Mouse (Mus musculus) kidney, adult 11 months (tissue): Measurements from ENCODE around the gene Gnb5.
"Not testable (repeated sequence)": the region's sequence is repeated elsewhere in the genome, so short reads cannot be mapped to it uniquely, and the experiment has no call there.

Source experiments
- DNase-seq: peaks from one replicate; pipeline ENCODE4 v3.0.0; 2022

Gene Gnb5

DNA sequence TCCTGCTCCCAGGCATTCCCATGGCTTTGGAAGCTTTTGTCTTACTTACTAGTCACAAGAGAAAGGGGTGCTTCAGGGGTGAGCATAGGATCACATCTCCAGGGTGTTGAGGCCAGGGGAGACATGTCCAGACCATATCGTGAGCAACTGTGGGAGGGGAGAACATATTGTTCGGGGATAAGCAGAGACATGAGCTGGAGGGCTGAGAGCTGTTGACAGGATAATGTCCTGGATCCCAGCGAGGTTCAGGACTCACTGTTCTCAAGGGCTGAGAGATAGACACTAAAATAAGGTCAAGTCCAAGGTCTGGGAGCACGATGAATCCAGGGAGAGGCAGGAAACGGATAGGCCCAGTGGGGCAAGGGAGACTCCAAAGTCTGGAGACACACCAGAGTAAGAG is 56.9 kb downstream of the Gnb5 start:
- DNase-seq = no peak

DNA sequence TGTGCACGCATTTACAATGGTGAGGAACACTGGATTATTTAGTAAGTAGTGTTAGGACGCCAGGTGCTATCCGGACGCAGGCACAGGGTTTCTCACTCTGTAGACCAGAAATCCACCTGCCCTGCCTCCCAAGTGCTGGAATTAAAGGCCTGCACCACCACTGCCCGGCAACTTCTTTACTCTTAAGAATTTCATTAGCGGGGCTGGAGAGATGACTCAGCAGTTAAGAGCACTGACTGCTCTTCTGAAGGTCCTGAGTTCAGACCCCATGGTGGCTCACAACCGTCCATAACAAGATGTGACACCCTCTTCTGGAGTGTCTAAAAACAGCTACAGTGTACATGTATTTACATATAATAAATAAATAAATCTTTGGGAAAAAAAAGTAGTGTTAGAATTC is 57.6 kb downstream of the Gnb5 start:
- DNase-seq = not testable (repeated sequence)

DNA sequence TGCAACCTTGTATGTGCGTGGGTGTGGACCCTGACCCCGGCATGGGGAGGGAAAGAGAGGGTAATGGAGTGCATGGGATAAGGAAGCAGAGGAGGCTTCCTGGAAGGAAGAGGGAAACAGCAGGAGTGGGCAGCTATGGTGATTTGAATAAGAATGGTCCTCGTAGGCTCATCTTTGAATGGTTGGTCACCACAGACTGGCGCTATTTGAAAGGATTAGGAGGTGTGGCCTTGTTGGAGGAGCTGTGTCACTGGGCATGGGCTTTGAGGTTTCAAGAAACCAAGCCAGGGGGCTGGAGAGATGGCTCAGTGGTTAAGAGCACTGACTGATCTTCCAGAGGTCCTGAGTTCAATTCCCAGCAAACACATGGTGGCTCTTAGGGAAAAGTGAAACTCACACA is 59.1 kb downstream of the Gnb5 start:
- no peak for DNase-seq

DNA sequence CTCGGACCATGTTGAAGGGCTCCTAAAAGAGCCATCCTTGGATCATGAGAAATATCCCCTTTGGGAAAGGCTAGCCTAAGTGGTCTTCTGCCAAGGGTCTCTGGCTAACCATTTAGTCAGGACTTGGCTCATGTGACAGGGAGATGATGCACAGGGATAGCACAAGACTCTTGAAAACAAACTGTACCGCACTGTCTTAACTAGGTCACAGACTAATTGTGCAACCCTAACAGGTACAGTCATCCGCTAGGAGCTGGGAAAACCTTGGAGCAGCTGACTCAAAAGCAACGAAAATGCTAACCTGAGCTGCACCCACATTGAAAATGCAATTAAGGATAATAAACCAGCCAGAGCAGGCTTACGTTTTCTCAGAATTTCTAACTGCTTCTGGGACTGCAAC is 60.1 kb downstream of the Gnb5 start:
- no peak for DNase-seq

DNA sequence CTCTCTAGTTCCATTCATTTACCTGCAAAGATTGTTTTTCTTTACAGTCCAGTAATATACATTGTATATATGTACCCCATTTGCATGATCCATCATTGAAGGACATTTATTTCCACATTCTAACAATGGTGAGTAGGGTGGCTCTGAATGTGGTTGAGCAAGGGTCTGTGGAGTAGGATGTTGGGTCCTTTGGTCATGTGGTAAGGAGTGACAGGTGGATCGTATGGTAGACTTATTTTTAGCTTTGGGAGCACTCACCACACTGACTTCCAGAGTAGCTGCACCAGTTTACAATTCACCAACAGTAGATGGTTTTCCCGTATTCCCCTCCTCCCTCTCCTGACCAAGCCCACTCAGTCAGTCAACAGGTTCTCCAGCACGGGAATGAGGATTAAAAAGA is 62.7 kb downstream of the Gnb5 start:
- no peak for DNase-seq

DNA sequence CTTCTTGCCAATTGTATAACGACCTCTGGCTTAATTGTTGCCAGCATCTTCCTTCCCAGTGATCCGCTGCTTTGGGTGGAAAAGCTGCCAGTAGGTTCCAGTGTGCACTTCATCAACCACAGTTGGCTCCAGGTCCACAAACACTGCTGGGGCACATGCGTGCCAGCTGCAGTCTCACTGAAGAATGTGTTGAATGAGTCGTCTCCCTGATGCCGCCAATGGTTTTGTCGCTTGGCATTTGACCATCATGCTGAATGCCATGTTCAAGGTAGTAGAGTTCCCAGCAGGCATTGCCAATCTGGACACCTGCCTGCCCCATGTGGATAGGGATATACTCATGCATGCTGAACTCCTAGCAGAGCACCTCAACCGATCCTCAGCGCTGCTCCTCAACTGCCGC is 69.5 kb downstream of the Gnb5 start:
- no peak for DNase-seq

DNA sequence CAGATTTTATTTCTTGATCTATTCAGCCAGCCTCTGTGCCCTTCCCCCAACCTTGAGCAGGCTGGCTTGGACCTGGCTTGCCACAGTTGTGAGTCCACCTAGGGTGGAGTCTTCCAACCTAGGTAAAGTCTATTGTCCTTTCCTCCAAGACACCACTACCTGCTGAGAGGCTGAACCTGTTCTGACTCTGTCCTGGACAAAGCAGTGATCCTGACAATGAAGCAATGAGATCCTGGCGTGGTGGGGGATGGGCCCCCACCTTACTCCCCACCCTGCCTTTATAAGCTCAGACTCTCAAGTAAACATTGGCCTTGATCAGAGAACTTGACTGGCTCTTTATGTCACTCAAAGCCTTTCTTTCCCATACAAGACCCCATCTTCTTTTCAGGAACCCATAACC is 70.3 kb downstream of the Gnb5 start:
- no peak for DNase-seq

DNA sequence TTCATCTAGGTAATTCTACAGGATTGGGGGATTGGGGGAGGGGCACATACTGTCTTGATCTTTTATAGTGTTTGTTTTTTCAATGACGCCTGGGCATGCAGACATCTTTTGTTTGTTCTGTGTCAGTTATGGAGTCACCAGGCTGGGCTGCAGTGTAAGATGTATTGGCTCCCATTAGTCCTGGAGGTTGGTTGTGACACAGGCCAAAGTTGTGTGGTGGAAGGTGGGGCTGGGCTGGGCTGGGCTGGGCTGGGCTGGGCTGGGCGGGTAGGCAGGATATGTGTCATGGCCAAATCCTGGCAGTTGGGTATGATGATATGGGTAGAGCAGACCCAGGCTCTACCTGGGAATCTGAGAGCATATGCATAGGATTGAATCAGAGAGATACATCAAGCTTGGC is 72.7 kb downstream of the Gnb5 start:
- no peak for DNase-seq

DNA sequence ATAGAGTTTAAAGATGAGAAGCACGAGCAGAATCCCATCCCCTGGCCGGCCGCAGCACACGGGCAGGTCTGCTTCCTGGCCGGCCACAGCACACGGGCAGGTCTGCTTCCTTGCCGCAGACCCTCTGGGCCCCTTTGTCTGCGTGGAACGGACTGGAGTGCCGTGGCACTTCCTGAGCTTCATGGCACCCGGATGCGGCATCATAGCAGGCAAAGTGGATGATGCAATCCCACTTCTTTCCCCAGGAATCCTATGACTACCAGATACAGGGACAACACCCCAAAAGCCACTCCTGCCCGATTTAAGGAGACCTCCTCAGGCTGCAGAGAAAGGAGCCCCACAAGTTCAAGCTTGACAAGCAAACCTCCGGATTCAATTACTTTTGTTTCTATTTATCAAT is 76.7 kb downstream of the Gnb5 start:
- no peak for DNase-seq

DNA sequence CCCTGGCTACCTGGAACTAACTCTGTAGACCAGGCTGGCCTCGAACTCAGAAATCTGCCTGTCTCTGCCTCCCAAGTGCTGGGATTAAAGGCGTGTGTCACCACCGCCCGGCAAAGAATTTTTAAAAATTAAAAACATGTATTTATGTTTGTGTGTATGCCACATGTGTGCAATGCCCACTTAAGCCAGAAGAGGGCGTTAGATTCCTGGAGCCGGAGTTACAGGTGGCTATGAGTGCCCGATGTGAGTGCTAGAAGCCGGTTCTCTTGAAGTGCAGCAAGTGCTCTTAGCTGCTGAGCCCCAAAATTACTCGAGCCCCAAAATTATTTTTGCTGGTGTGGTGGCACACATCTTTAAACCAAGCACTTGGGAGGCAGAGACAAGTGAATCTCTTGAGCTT is 77.7 kb downstream of the Gnb5 start:
- no peak for DNase-seq

DNA sequence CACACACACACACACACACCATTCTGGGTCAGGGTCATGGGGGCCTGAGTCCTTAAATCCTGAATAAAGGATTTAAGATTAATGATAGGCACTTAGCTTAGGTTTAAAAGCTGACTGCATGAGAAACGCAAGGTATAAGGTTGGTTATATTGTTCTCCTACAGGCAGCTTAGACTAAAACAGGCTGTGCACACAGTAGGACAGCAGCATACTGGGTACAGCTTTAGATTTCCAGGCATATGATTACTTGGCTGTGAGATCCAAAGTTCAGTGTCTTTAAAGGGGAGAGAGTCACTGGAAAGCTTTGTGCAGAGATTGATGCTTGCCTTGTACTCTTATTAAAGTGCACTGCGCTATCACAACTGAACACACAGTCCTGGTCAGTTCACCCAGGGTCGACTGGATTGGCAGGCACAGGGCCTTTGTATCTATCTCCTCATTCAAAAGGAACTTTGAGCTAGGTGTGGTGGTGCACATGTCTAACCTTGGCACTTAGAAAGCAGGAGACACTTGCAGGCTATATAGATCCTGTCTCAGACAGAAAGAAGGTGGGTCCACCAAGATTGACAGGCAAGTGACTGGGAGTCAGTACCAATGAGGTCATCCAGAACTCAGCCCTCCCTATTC is 78.4 kb downstream of the Gnb5 start:
- DNase-seq = no peak

DNA sequence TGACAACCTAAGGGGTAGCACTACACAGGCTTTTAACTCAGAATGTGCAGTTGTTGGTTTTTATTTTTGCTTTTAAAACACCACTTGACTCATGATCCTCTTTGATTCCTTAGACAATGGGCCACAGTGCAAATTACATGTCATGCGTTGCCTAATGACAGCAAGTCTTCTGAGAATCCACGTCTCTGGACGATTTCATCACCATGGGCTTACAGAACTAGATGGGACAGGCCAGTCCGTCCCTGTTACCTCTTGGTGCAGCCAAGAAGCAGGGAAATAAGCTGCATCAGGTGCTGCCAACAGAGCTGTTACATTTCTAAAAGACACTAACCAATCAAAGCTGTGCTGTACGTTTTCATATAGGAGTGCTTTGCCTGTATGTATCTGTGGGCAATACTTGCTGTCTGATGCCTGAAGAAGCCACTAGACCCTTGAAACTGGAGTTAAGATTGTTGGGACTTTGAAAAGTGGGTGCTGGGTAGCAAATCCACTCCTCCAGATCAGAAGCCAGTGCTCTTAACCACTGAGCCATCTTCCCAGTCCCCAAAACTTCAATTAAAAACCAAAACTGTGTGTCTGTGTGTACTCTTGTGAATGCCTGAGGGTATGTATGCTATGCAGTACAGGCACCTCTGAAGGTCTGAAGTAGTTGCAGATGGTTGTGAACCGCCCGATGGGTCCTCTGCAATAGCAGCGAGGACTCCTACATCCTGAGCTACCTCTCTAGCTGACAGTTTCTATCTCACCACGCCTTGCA is 79.3 kb downstream of the Gnb5 start:
- DNase-seq = no peak

DNA sequence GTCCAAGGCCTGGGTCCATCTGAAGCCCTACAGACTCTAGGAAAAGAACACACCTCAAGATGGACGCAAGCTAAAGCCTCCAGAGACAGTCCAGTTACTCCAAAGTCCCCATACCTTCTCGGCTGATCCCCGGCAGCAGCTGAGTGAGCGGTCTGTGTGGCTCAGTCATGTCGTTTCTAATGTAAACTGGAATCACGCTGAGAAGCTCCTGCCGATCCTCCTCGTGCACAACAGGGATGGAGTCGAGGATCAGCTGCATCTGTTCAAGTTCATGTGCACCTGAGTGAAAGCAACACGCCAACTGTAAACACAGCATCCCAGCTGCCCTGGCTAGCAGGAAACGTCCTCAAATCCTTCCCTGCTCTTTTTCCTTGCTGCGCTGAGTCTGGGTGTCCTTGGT is 87.2 kb downstream of the Gnb5 start:
- no peak for DNase-seq
